Mouse (Mus musculus): ENCODE results near the gene Elmo1.

DNA sequence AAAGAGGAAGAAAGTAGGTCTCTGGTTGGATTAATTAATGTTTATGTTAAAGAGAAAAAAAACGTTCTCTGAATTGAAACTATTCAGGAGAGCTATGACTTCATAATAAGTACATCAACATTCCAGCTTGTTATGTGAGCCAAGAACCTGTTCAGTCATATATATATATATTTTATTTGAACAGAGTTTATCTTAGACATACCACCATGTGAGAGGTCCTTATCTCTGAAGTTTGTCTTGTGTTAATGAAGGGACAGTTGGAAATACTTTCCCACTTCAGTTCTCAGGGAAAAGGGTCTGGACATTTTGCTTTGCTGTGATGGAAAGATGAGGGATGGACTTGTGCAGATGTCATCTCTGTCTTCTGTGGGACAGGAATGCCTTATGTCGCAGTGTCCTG lies 74.4 kb downstream of the Elmo1 start:
- TF ChIP-seq CTCF (IDR thresholded peaks at IDR 0.05; ENCODE audit: borderline replicate concordance, control insufficient read depth, extremely low read depth, insufficient read depth, low read length, poor library complexity) (no peak), POLR2A (IDR thresholded peaks at IDR 0.05; ENCODE audit: control insufficient read depth, extremely low read depth, insufficient read depth, low read length, poor library complexity) (no peak)

Data from thymus, adult 2 months (tissue).